Mouse (Mus musculus) stomach, embryonic 16.5 days (tissue): ENCODE measurements around the gene Slc26a8. TPM values are rescaled to one million over a fixed set of nuclear protein-coding genes. Genes with fewer than 3 reads are reported as not detected.

ENCODE experiments used
- ATAC-seq: fragments of 200-750 bp; cut with Nextera tagmentation; 2 replicates; pipeline ENCODE4 v1.8.0; 2017; ENCODE audit warnings: moderate number of reproducible peaks, moderate TSS enrichment; ENCODE audit not compliant: insufficient read depth, low FRiP score
- H3K27ac ChIP-seq: fragments of 300-500 bp; sonication (generic); 2 replicates; pipeline ENCODE4 v1.5.1; 2014; ENCODE audit warnings: low read length
- H3K27me3 ChIP-seq: fragments of 300-500 bp; sonication (generic); 2 replicates; pipeline ENCODE4 v1.6.1; 2014; ENCODE audit warnings: low read length, control low read depth, mixed read lengths; ENCODE audit not compliant: control insufficient read depth, insufficient read depth
- H3K36me3 ChIP-seq: fragments of 300-500 bp; sonication (generic); 2 replicates; pipeline ENCODE4 v1.6.1; 2014; ENCODE audit warnings: low read length; ENCODE audit not compliant: control insufficient read depth, insufficient read depth
- H3K4me1 ChIP-seq: fragments of 300-500 bp; sonication (generic); 2 replicates; pipeline ENCODE4 v1.6.1; 2014; ENCODE audit warnings: low read length, control low read depth, mixed read lengths; ENCODE audit not compliant: control insufficient read depth, insufficient read depth
- H3K4me2 ChIP-seq: fragments of 300-500 bp; sonication (generic); 2 replicates; pipeline ENCODE4 v1.6.1; 2014; ENCODE audit warnings: low read depth, low read length, mixed read lengths
- H3K4me3 ChIP-seq: fragments of 300-500 bp; sonication (generic); replicated peaks from 2 replicates; pipeline ENCODE4 v1.5.1; 2014; ENCODE audit warnings: mild to moderate bottlenecking, low read length
- H3K9ac ChIP-seq: fragments of 300-500 bp; sonication (generic); 2 replicates; pipeline ENCODE4 v1.6.1; 2014; ENCODE audit warnings: low read length
- H3K9me3 ChIP-seq: fragments of 300-500 bp; sonication (generic); replicated peaks from 2 replicates; pipeline ENCODE4 v1.6.1; 2016; ENCODE audit warnings: low read length, control low read depth; ENCODE audit not compliant: control insufficient read depth
- WGBS: fragments of 180-500 bp; shearing (Covaris S2); extraction: QIAGEN DNeasy Blood & Tissue Kit; methylation state at CpG from one replicate; pipeline ENCODE4 v1.1.7; 2014; 5-methylcytosine and 5-hydroxymethylcytosine counted together
- polyA plus RNA-seq: library from polyadenylated mRNA; unstranded; fragments of >200 nt; fragmentation: Nextera tagmentation; extraction: Ambion mirVana; gene quantifications from 2 replicates; pipeline ENCODE4 v1.2.1, GENCODE M21; 2015

Gene Slc26a8
- polyA plus RNA-seq, 1 experiment from 2014 or later, result 0.46 TPM

- H3K9me3 ChIP-seq, result no peaks in the 10 kb centered on the region
- H3K27ac ChIP-seq, result no peak overlapping the region
- H3K4me3 ChIP-seq, result no peak overlapping the region
- WGBS, result 84% methylated on average over 4 of the region's 4 CpGs
- H3K27me3 ChIP-seq, result no peaks in the 10 kb centered on the region
- no peaks in the 10 kb centered on the region for H3K36me3 ChIP-seq
- ATAC-seq, result no peak
- no peak overlapping the region for H3K4me2 ChIP-seq
- H3K4me1 ChIP-seq, result peaks cover 32% of the 10 kb centered on the region
- H3K9ac ChIP-seq, result no peak overlapping the region
Observed at GRCm38 (mm10) chr17:28694832-28695231, 4.8 kb upstream of the Slc26a8 start.

DNA sequence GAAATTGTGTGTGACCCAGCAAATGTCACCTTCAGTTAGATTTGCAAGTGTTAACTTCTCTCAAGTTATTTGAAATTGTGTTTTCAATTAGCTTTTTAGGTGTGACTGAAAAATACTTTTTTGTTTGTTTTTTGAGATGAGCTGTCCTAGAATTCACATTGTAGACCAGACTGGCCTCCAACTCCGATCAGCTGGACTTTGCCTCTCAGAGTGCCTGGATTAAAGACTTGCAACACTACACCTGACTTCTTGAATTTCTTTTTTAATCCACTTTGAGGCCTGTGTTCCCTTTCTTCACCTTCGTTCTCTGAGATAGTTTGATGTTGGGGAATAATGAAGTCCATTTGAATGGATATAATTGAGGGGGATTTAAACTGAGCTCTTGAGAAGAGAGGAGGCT is 4.0 kb upstream of the Slc26a8 start:
- whole genome bisulfite sequencing, result 72% methylated on average over 2 of the region's 2 CpGs
- Histone ChIP-seq H3K4me1 (peaks cover 37% of the 10 kb centered on the region), H3K36me3 (no peaks in the 10 kb centered on the region), H3K4me3 (peak overlapping the region; percentile 90; the same call in 1 of the 2 replicates), H3K4me2 (peak overlapping the region; percentile 70; the same call in 1 of the 2 replicates), H3K27ac (peak overlapping the region; percentile 26), H3K27me3 (no peaks in the 10 kb centered on the region), H3K9ac (no peak overlapping the region; the same call in 1 of the 2 replicates), H3K9me3 (no peaks in the 10 kb centered on the region)
- ATAC-seq, result no peak

GRCm38 (mm10) chr17:28693086-28693485 is 3.1 kb upstream of the Slc26a8 start:
- peak overlapping the region; percentile 90 for H3K4me3 ChIP-seq
- ATAC-seq, result no peak
- peak overlapping the region; percentile 70 for H3K4me2 ChIP-seq
- no peaks in the 10 kb centered on the region for H3K9me3 ChIP-seq
- peaks cover 37% of the 10 kb centered on the region for H3K4me1 ChIP-seq
- H3K9ac ChIP-seq, result peak overlapping the region; percentile 85; the same call in 1 of the 2 replicates
- WGBS, result 25% methylated on average over 3 of the region's 3 CpGs
- peak overlapping the region; percentile 33; the same call in 1 of the 2 replicates for H3K27ac ChIP-seq
- H3K27me3 ChIP-seq, result no peaks in the 10 kb centered on the region
- H3K36me3 ChIP-seq, result no peaks in the 10 kb centered on the region

DNA sequence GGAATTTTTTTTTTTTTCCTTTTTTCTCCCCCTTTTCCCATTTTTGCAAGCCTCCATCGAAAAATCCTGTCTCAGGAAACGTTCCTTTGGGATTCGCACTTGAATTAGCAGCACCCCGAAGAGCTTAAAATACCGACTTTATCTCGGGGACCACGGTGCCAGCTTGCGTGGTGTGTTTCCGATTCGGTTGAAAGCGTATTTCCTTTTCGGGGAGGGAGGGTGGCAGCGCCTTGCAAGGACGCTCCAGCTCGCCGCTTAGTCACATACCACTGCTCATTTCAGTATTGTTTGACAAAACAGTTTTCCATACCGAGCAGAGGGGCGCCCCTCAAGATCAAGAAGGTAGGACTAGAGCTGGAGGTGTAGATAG is 2.3 kb upstream of the Slc26a8 start:
- under 1% methylated on average over 18 of the region's 18 CpGs for WGBS
- Histone ChIP-seq H3K9me3 (no peaks in the 10 kb centered on the region), H3K27me3 (no peaks in the 10 kb centered on the region), H3K4me3 (peak overlapping the region; percentile 90), H3K36me3 (no peaks in the 10 kb centered on the region), H3K9ac (peak overlapping the region; percentile 85), H3K4me2 (peak overlapping the region; percentile 70), H3K27ac (peak overlapping the region; percentile 95), H3K4me1 (peaks cover 29% of the 10 kb centered on the region)
- ATAC-seq, result no peak

- Histone ChIP-seq H3K27ac (peak overlapping the region; percentile 95), H3K9me3 (no peaks in the 10 kb centered on the region), H3K4me2 (peak overlapping the region; percentile 70), H3K4me3 (peak overlapping the region; percentile 90), H3K36me3 (no peaks in the 10 kb centered on the region), H3K27me3 (no peaks in the 10 kb centered on the region), H3K4me1 (peaks cover 24% of the 10 kb centered on the region), H3K9ac (peak overlapping the region; percentile 85)
- ATAC-seq, result peak; percentile 30
- under 1% methylated on average over 53 of the region's 53 CpGs for WGBS
Observed at GRCm38 (mm10) chr17:28691687-28692340, 1.8 kb upstream of the Slc26a8 start.

DNA sequence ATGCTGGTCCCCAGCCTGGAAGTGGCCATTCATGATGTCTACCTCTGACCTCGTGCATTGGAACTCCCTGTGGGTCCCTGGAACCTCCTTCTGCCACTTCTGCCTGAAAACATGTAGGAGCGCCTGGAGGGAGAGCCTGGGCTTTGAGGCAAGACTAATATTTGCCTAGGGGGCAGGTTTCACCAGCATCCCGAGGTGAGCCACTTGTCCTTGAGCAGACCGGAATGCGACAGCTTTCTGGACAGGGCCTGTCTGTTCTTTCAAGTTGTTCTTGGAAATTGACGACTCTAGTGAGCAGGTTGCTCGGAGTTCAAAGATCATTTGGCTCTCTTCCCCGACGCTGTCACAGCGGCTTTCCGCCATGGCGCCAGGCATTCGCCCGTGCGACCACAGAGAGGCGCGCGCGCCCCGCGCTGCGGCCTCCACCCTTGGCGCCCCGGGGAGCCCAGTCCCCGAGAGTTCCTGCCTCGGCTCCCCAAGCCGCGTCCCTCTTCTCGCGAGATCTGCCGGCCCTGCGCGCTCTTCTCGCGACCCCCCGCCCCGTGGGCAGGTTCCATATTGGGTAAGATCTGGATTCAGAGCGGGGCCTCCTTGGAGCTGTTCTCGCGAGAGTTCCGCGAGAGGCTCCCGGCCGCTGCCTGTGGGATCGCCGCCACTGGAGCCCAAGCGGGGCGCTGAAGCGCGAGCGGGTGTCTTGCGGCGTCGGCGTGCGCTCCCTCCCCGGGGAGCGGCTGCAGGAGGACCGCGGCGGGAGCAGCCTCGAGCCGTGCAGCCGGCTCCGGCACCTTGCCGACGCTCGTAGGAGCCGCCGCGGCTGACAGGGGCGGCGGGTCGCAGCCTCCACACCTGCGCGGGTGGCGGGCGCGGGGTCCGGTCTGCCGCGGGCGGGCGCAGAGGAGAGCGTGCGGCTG is 998 bp upstream of the Slc26a8 start, which contains the start of gene Mapk14:
Gene Mapk14 (plus strand): TSS at position 554 of the 911 bp plus-strand sequence.
- Histone ChIP-seq H3K4me3 (peak within 1 kb of the TSS; percentile 90), H3K4me1 (peaks cover 18% of the 10 kb centered on the region), H3K27ac (peak within 1 kb of the TSS; percentile 95), H3K9me3 (no peaks in the 10 kb centered on the region), H3K4me2 (peak within 1 kb of the TSS; percentile 79), H3K9ac (peak within 1 kb of the TSS; percentile 85), H3K36me3 (no peaks in the 10 kb centered on the region), H3K27me3 (no peaks in the 10 kb centered on the region)
- peak; percentile 97 for ATAC-seq
- WGBS, result under 1% methylated on average over 78 of the region's 86 CpGs

DNA sequence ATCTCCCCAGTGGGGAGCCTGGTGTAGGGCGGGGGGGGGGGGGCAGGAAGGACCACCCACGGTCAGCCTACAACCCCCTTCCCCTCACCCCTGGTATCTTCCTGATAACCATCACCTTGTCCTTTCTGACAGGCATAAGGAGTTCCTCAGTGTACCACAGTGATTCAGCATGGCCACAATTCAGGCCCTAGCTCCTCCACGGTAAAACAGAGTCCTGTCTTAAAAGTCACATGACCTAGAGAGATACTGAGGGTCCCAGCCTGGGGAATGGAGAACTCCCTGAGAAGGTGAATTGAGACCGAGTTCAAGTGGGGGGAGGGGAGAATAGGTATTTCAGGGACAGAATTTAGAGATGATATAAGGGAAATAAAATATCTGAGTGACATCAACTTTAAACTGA is 2.7 kb downstream of the Slc26a8 start:
- no peak for ATAC-seq
- H3K36me3 ChIP-seq, result no peaks in the 10 kb centered on the region
- H3K27ac ChIP-seq, result no peak overlapping the region
- no peak overlapping the region for H3K4me2 ChIP-seq
- no peaks in the 10 kb centered on the region for H3K27me3 ChIP-seq
- WGBS, result 40% methylated on average over 4 of the region's 4 CpGs
- H3K9ac ChIP-seq, result no peak overlapping the region
- peaks cover 8% of the 10 kb centered on the region; the same call in 1 of the 2 replicates for H3K4me1 ChIP-seq
- H3K4me3 ChIP-seq, result no peak overlapping the region
- H3K9me3 ChIP-seq, result no peaks in the 10 kb centered on the region

DNA sequence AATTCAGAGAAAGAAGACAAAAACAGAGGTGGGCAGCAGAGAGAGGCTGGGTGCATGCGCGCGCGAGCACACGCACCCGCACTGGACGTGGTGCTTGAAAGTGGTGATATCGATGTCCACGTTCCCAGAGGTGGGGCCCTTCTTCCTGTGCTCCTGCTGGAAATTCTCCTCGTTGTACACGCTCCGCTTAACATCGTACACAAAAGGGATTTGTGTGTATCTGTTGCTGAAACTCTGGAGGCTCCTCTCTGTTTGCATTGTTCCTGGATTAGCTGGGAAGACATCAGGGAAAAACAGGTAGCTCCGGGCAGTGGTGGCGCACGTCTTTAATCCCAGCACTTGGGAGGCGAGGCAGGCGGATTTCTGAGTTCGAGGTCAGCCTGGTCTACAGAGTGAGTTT is 5.4 kb downstream of the Slc26a8 start:
- no peak for ATAC-seq
- no peaks in the 10 kb centered on the region for H3K9me3 ChIP-seq
- no peak overlapping the region for H3K9ac ChIP-seq
- H3K27me3 ChIP-seq, result no peaks in the 10 kb centered on the region
- no peaks in the 10 kb centered on the region for H3K36me3 ChIP-seq
- no peak overlapping the region for H3K4me2 ChIP-seq
- H3K4me1 ChIP-seq, result 0 out of 2 replicates have a peak, but pooled peaks cover 3% of the 10 kb centered on the region
- H3K4me3 ChIP-seq, result no peak overlapping the region
- 82% methylated on average over 19 of the region's 19 CpGs for WGBS
- H3K27ac ChIP-seq, result no peak overlapping the region

DNA sequence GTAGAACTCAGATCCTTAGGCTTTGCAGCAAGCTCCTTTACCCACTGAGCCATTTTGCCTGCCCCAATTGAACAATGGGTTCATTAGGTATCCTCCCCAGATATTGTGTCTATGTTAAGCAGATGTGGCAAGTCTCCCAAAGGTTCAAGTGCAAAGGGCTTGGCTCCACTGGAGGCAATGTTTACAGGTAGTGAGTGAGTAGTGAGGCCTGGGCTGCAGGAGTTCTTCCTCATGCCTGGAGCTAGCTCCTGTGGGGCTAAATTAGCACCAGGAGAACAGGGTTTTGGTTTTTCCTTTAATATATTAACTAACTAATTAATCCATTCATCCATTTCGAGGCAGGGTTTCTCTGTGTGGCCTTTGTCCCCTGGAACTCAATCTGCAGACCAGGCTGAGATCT is 6.4 kb downstream of the Slc26a8 start:
- no peaks in the 10 kb centered on the region for H3K4me1 ChIP-seq
- H3K36me3 ChIP-seq, result no peaks in the 10 kb centered on the region
- H3K4me3 ChIP-seq, result no peak overlapping the region
- 69% methylated on average over 1 of the region's 1 CpGs for WGBS
- no peak overlapping the region for H3K27ac ChIP-seq
- H3K4me2 ChIP-seq, result no peak overlapping the region
- H3K9me3 ChIP-seq, result no peaks in the 10 kb centered on the region
- no peak for ATAC-seq
- H3K27me3 ChIP-seq, result no peaks in the 10 kb centered on the region
- H3K9ac ChIP-seq, result no peak overlapping the region
